Mouse (Mus musculus): ENCODE results near the gene Kitl.

Gene Kitl

DNA sequence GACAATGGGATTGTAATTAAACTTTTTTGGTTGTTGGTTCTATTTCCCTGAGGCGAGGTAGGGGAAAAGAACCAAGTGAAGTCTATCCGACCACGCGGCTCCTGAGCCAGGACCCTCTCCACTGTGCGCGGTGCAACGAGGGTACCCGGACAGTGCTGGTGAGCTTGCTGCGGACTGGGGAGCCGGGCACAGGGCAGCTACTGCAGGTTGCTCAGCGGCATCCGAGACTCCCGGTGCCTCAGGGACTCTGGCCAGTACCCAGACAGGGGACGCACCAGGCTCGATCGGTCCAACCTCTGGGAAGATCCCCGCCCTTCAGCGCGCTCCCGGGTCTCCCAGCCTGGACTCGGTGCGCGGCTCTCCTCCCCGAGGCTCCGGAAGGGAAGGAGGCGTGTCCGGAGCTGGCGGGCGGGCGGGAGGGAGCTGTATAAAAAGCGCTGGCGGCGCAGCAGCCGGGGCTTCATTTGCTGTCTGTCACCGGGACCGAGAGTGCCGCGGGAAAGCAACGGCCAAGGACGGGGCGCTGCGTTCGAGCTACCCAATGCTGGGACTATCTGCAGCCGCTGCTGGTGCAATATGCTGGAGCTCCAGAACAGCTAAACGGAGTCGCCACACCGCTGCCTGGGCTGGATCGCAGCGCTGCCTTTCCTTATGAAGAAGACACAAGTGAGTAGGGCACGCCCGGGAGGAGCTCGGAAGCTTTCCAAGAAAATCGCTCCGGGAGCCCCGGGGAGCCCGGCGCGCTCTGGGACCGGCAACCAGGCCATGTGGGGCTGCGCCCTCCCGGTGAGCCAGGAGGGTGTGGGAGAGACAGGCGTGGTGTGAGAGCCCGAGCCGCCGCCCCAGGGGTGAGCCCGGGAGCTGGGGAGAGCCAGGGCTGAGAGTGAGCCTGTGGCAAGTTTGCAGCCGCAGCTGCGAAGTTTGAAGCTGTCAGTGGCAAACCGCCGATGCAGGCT, at the start of gene Kitl:
Gene Kitl, plus strand, starts transcription at position 261 of the 956 bp plus-strand sequence.
- peak; percentile 84 for DNase-seq (ENCODE audit: low spot score)

DNA sequence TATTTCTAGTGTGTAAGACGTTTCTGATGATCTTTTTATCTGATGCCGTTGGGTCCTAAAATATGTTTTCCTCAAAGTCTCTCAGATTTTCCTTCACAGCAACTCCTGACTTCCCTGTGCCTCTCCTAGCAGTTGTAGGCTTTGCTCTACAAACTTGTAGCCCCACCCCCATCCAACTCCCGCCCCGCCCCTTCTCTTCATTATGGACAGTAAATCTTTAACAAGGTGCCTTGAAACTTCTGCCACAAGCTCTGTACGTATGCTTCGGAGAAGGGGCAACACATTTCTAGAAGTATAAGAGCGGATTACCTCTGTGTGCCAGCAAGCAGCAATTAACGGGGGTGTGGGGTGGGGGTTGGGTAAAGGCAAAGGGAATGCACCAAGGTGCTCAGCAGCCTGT, 42.6 kb upstream of the Kitl start:
- no peak for DNase-seq (ENCODE audit: low spot score)

DNA sequence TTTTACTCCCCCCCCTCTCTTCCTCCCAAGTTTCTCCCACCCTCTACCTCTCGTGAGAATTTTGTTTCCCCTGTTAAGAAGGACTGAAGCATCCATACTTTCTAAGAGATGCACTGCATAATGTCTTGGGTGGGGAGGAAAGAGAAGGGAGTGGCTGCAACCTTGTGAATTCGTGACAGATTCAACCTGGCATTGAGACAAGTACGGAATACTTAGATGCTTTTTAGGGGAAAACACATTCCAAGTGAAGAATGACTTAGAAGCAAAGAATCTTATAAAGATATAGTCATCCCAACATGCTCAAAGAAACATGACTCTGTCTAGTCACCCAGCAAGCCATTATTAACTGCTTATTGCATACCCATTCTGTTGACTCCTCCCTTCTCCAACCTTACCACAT, 35.3 kb upstream of the Kitl start:
- DNase-seq (ENCODE audit: low spot score) = no peak

- no peak for DNase-seq (ENCODE audit: low spot score)
Measured at GRCm38 (mm10) chr10:99980916-99981315, 34.5 kb upstream of the Kitl start.

DNA sequence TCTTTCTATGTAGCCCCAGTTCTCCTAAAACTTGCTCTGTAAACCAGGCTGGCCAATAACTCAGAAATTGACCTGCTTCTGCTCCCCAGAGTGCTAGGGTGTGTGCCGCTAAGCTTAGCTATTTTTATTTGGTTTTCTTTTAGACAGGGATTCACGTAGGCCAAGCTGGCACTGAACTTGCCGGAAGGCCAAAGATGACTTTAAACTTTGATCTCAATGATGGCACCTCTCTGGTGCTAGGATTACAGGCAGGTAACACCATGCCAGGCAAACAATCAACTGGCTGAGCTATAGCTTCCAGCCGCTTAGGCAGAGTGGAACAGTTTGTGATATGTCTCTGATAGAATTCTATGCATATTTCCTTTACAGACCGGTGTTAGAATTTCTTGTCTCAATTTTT, 33.5 kb upstream of the Kitl start:
- DNase-seq (ENCODE audit: low spot score) = no peak

DNA sequence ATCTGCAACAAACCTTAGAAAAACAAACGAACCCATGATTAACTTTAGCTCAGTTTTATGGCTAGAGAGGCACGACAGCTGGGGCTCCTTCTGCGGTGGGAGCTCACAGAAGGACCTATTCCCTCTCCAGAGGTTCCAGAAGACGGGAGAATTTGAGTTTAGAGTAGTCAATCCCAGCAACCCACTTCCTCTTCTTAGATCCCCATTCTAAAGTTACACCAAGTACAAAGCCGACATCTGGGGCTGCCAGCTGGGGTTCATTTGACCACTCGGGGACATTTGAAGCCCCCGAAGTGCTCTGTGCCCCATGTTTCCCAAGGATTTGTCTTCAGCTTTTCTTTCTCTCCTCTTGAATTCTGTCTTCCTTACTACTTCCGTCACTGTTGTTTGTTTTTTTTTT, 28.7 kb upstream of the Kitl start:
- no peak for DNase-seq (ENCODE audit: low spot score)

- DNase-seq (ENCODE audit: low spot score) = peak; percentile 42
Measured at GRCm38 (mm10) chr10:99989758-99990157, 25.7 kb upstream of the Kitl start.

DNA sequence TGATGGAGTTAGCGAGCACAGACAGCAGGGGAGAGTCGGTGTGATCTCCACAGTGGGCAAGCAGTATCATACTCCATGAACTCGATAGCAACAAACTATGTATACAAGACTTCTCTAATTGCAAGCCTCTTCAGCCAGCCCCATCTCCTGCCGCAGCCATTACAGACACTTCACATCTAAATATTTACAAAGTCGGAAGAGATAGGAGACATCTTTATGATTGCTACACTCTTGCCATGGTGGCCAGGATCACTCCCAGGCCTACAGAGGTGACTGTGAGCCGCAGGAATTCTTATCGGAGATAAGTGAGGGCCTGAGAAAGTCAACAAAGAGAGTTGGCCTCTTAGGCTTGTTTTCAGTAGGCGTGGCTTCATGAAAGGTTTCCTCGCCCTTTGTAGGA, 23.3 kb upstream of the Kitl start:
- DNase-seq (ENCODE audit: low spot score) = no peak

DNA sequence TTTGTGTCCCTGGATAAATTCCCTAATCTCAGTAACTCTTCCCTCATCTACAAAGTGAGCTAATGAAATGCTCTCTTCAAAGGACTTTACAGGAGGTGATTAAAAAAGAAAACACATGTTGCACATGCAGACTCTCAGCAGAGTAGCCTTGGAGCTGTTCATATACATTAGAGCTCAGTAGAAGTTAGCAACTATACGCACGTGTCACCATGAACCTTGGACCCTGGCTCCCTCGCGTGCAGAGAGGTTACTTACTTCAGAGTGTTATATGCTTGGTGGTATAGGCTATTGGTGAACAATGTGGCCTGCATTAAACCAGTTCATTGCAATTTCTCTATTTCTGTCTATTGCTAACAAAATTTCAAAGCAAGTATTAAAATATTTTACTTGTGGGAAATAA, 14.0 kb upstream of the Kitl start:
- no peak for DNase-seq (ENCODE audit: low spot score)

DNA sequence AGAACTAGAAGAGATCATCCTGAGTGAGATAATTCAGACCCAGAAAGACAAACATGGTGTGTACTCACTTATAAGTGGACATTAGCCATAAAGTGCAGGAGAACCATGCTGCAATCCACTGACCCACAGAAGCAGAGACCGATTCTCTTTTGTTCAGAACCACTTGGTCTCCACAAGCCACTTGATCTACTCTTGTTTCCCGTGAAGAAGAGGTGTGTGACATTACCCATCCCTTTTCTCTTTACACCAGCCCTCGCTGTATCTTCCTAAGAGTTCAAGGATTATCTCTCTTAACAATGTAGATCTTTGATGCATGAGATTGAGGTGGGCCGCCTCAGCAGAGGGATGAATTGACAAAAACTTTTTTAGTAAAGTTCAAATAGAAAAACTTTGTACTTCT, 11.6 kb upstream of the Kitl start:
- DNase-seq (ENCODE audit: low spot score) = no peak

DNA sequence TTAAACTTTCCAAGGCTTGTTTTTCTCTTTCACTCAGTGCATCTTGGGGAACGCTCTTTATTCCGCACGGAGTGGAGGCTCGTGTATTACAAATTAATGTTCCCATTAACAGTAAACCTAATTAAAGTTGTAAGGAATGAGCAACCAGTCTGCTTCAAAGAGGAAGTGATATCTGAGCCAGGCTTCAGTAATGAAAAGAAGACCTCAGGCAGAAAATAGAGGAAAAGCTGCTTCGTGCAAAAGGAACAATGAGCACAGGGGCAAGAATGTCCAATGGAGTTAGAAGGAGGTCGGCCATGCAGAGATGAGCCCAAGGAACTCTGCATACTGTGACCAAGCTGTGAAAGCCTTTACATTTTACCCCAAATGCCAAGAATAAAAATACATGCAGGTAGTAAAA, 5.7 kb upstream of the Kitl start:
- no peak for DNase-seq (ENCODE audit: low spot score)

DNA sequence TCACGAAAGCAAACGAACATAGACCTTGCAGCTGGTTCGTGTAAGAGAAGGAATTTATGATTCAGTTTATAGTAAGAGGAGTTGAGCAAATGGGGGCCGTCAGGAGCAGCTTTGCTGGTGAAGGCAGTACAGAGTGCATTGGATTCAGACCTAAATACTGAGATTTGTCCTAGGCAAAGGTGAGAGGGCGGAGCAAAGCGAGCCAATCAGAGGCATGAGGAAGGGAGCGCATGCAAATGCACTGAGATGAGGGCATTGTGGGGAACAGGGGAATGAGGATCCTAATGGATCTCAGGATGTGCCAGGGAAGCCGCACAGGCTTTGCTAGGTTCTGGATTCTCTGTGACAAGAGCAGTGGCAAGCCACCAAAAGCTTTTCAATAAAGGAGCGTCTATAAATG, 5.1 kb upstream of the Kitl start:
- no peak for DNase-seq (ENCODE audit: low spot score)

DNA sequence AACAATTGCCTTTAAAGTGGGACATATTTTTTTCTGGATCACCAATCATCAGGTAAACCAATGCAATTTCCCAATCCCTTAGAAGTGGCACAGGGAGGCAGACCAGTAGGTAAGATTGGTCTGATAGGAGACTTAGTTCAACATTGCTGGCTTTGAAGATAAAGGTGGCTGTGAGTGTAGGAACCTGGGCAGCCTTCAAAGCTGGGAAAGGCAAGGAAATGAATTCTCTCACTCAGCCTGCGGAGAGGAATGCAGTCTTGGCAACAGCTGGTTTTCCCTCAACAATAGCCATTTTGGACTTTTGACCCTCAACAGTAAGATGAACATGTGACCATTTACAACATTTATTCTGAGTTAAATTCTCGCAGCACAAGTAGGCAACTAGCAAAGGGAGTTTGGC, 1.3 kb upstream of the Kitl start:
- no peak for DNase-seq (ENCODE audit: low spot score)

- peak; percentile 54 for DNase-seq (ENCODE audit: low spot score)
Measured at GRCm38 (mm10) chr10:100016326-100016709, 888 bp downstream of the Kitl start.

DNA sequence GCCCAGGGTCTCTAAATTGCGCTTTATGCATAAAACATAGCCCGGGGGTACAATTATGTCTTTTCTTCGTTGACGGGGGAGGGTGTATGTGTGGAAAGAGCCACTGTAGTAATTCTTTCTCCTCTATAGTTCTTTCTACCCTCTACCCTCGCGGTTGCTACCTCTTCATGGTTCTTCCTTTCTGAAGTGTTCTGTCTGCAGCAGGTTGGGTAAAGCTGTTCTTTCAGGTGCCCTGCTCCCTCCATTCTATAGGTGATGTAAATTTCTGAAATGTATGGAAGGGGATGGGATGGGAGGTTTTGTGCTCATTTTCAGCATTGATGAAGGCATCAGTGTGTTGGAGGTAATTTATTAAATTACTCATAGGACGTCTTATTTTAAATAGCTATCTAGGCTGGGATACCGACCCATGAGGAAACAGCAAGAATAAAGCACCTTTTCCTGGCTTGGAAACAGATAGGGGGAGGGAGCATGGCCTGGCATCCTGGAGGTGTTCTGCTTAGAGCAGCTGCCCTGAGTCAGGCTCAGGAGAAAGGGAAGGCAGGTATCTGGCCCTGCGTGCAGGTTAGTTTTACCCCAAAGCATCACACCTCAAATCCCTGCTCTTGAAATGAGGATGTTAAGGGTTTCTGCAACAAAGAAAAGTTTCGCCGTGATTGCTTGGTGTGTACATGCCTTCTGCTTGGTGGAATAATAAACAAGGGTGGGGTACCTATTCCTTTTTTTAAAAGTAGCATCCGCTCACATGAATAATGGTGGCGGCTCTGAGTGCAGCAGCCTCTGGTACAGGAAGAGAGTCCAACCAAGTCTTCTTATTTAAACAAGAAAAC, 1.7 kb downstream of the Kitl start:
- no peak for DNase-seq (ENCODE audit: low spot score)

DNA sequence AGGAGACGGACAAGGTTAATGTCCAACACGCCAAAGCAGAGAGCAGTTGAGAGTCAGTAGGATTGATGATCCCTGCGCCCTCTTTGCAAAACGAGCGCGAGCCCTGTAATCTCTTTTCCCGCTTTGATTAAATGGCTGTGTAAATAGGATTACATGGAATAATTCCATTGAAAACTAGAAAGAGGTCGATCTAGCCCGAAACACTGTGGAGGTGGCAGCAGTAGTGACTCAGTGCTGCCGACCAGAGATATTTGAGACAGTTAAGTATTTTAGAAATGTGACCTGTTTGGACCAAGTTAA, 2.3 kb downstream of the Kitl start:
- no peak for DNase-seq (ENCODE audit: low spot score)

GRCm38 (mm10) chr10:100018493-100018892, 3.1 kb downstream of the Kitl start:
- DNase-seq (ENCODE audit: low spot score) = no peak

DNA sequence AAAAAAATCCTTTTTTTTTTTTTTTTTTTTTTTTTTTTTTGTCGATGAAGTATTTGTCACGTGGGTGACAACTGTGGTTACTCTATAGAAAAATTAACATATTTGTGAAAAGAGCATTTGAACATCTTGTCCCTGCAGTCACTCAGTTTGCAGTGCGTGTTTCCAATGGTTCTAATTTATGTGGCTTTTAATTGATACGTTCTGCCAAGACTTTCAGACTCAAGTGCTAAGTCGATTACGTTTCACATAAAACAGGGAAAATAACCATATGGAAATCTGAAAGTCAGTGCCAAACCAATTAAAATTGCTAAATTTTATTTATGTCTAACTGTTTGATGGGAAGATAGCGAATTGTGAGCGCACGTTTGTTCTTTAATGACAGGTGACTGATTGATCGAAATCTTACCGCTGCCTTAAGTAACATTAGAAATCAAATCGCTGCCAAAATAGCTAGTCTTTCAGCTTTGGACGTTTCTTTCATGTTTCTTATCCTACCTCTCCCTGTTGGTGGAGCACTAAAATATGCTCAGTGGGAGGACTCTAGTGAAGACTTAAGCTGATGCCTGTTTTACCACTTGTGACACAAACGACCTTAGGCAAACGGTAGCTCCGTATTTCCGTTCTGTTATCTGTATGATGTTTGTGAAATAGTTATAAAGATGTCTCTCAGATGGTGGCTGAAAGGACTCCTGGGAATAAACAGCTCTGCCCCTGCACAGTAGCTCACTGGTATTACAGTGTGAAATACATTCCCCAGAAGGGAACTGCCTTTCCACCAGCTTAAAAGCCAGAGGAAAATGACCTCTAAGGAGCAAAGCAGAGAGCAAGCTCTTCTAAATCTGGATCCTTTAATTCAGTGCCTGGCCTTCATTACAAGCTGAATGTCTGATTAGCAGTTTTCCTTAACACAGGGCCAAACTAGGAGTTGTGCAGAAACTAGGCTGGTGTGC, 4.1 kb downstream of the Kitl start:
- DNase-seq (ENCODE audit: low spot score) = no peak

DNA sequence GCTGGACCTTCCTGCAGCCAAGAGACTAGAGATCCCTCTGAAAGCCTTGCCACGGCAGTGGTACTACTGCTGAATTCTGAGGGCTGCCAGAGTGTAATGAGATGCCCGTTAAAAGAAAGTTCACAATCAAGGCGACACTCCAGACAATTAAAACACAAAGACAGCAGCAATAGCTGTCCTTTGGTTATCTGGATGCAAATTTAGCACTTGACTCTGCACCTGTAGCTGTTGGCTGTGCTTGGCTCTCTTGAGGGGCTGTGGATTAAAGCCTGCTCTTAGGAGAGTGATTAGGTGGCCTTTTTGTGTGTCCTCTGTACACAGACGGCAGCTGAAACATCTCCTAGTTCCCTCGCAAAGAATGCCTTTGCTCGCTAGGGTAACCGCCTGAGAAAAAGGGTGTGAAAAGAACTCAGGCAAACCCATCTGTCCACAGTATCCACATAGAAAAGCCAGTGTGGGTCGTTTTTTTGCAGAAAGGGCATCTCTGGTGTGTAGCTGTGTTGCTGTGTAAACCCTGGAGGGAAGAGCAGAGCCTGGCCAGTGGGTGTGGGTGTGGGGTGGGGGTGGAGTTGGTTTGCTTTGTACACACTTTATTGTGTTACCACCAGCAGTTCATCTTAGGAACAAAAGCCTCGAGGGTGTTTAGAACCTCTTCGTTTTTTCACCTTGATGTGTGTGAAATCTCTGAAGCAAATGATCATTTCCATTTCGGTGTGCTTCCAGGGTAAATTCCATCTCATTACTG, 6.8 kb downstream of the Kitl start:
- DNase-seq (ENCODE audit: low spot score) = no peak

DNA sequence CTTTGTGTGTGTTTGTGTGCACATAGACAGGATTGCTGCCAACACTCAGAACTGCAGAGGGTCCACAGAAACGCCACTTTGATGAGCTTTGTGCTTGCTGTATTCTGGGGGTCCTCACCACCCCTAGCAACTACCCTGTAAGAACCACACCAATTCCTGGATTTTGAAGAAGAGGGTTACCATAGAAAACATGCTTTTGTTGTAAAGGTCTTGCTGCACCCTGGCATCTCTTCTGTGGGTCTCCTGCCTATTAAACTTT, 7.3 kb downstream of the Kitl start:
- DNase-seq (ENCODE audit: low spot score) = no peak

DNA sequence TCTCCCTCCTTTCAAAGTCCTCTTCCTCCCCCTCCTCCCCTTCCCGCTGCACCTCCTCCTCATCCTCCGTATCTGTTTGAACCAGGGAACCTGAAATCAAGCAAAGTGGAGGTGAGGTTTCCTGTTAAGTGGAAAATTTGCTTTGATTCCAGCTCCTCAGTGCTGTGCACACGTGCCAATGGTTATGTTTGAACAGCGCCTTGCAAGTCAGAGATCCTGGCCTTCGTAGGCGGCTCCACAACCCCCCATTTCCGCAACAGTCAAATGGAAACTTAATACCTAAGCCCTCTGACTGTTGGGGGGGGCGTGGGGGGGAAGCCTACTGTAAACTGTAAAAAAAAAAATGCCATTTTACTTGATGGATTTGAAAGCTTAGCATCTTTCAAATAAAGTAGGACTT, 10.2 kb downstream of the Kitl start:
- DNase-seq (ENCODE audit: low spot score) = no peak

GRCm38 (mm10) chr10:100026778-100027177, 11.3 kb downstream of the Kitl start:
- DNase-seq (ENCODE audit: low spot score) = no peak

Data from lung, postnatal 25 days (tissue).